Mouse (Mus musculus) liver, embryonic 13.5 days (tissue): ENCODE measurements around the gene Gm5065. TPM values are rescaled to one million over a fixed set of nuclear protein-coding genes. Genes with fewer than 3 reads are reported as not detected.

Experiments used
- ATAC-seq: fragments of 200-750 bp; cut with Nextera tagmentation; 2 replicates; pipeline ENCODE4 v1.8.0; 2017; ENCODE audit warnings: low read depth, mild to moderate bottlenecking, moderate number of reproducible peaks, moderate library complexity
- DNase-seq: peaks from one replicate; pipeline ENCODE4 v3.0.0; 2022
- H3K27ac ChIP-seq: fragments of 300-500 bp; sonication (generic); 2 replicates; pipeline ENCODE4 v1.5.1; 2015; ENCODE audit warnings: moderate library complexity, mild to moderate bottlenecking, inconsistent platforms
- H3K27me3 ChIP-seq: fragments of 300-500 bp; sonication (generic); 2 replicates; pipeline ENCODE4 v1.6.1; 2015; ENCODE audit warnings: mild to moderate bottlenecking, inconsistent platforms
- H3K36me3 ChIP-seq: fragments of 300-500 bp; sonication (generic); 2 replicates; pipeline ENCODE4 v1.6.1; 2015; ENCODE audit warnings: mild to moderate bottlenecking, inconsistent platforms
- H3K4me1 ChIP-seq: fragments of 300-500 bp; sonication (generic); replicated peaks from 2 replicates; pipeline ENCODE4 v1.6.1; 2015; ENCODE audit warnings: inconsistent platforms
- H3K4me2 ChIP-seq: fragments of 300-500 bp; sonication (generic); 2 replicates; pipeline ENCODE4 v1.6.1; 2015; ENCODE audit warnings: inconsistent platforms, mild to moderate bottlenecking, moderate library complexity
- H3K4me3 ChIP-seq: fragments of 300-500 bp; sonication (generic); replicated peaks from 2 replicates; pipeline ENCODE4 v1.5.1; 2015; ENCODE audit warnings: mild to moderate bottlenecking, inconsistent platforms
- H3K9ac ChIP-seq: fragments of 300-500 bp; sonication (generic); 2 replicates; pipeline ENCODE4 v1.6.1; 2015; ENCODE audit warnings: mild to moderate bottlenecking, inconsistent platforms
- H3K9me3 ChIP-seq: fragments of 300-500 bp; sonication (generic); replicated peaks from 2 replicates; pipeline ENCODE4 v1.6.1; 2016; ENCODE audit warnings: inconsistent platforms
- WGBS: fragments of 180-500 bp; shearing (Covaris S2); methylation state at CpG from one replicate; pipeline ENCODE4 v1.1.7; 2015; ENCODE audit not compliant: insufficient replicate concordance; 5-methylcytosine and 5-hydroxymethylcytosine counted together
- polyA plus RNA-seq: library from polyadenylated mRNA; unstranded; fragments of >200 nt; fragmentation: Nextera tagmentation; extraction: Ambion mirVana; gene quantifications from 2 replicates; pipeline ENCODE4 v1.2.1, GENCODE M21; 2015

Gene Gm5065
- not detected in 2 replicates for polyA plus RNA-seq

- H3K36me3 ChIP-seq, result no peaks in the 10 kb centered on the region
- DNase-seq (no peak), ATAC-seq (no peak)
- no peak within 1 kb of the TSS for H3K9ac ChIP-seq
- H3K27me3 ChIP-seq, result no peaks in the 10 kb centered on the region
- 40% methylated on average over 1 of the region's 1 CpGs for WGBS
- no peak within 1 kb of the TSS for H3K4me3 ChIP-seq
- H3K4me2 ChIP-seq, result no peak within 1 kb of the TSS
- H3K9me3 ChIP-seq, result 0 out of 2 replicates have a peak, but pooled peaks cover 10% of the 10 kb centered on the region
- H3K4me1 ChIP-seq, result no peaks in the 10 kb centered on the region
- no peak within 1 kb of the TSS for H3K27ac ChIP-seq
These were observed at the start of gene Gm5065 for GRCm38 (mm10) chr7:5350237-5350636. Gm5065 (plus strand) TSS chr7:5350537.

- Histone ChIP-seq H3K4me2 (no peak overlapping the region), H3K27ac (no peak overlapping the region), H3K9me3 (no peaks in the 10 kb centered on the region), H3K4me3 (no peak overlapping the region), H3K9ac (no peak overlapping the region), H3K27me3 (no peaks in the 10 kb centered on the region), H3K36me3 (no peaks in the 10 kb centered on the region), H3K4me1 (no peaks in the 10 kb centered on the region)
- no peak for ATAC-seq
- 51% methylated on average over 1 of the region's 1 CpGs for WGBS
- no peak for DNase-seq
These were observed 22.8 kb upstream of the Gm5065 start for GRCm38 (mm10) chr7:5327511-5327910.

GRCm38 (mm10) chr7:5350935-5351334 is 598 bp downstream of the Gm5065 start, which contains the start of gene Nlrp2:
Nlrp2 (minus strand) TSS chr7:5351035.
- 0 out of 2 replicates have a peak, but pooled peaks cover 10% of the 10 kb centered on the region for H3K9me3 ChIP-seq
- 57% methylated on average over 4 of the region's 4 CpGs for WGBS
- no peak within 1 kb of the TSS for H3K27ac ChIP-seq
- H3K4me2 ChIP-seq, result no peak within 1 kb of the TSS
- H3K9ac ChIP-seq, result no peak within 1 kb of the TSS
- ATAC-seq (no peak), DNase-seq (no peak)
- no peaks in the 10 kb centered on the region for H3K36me3 ChIP-seq
- no peaks in the 10 kb centered on the region for H3K27me3 ChIP-seq
- no peak within 1 kb of the TSS for H3K4me3 ChIP-seq
- H3K4me1 ChIP-seq, result no peaks in the 10 kb centered on the region

- WGBS, result 80% methylated on average over 5 of the region's 5 CpGs
- Histone ChIP-seq H3K27ac (no peak overlapping the region), H3K4me1 (no peaks in the 10 kb centered on the region), H3K27me3 (no peaks in the 10 kb centered on the region), H3K4me2 (no peak overlapping the region), H3K4me3 (no peak overlapping the region), H3K36me3 (no peaks in the 10 kb centered on the region), H3K9ac (no peak overlapping the region), H3K9me3 (peaks cover 11% of the 10 kb centered on the region; the same call in 1 of the 2 replicates)
- no peak for ATAC-seq
- DNase-seq, result no peak
These were observed 13.3 kb downstream of the Gm5065 start for GRCm38 (mm10) chr7:5363599-5363998.

- WGBS, result 51% methylated on average over 2 of the region's 2 CpGs
- no peaks in the 10 kb centered on the region for H3K27me3 ChIP-seq
- 0 out of 2 replicates have a peak, but pooled peaks cover 6% of the 10 kb centered on the region for H3K9me3 ChIP-seq
- no peaks in the 10 kb centered on the region for H3K4me1 ChIP-seq
- no peak overlapping the region for H3K9ac ChIP-seq
- no peak overlapping the region for H3K27ac ChIP-seq
- DNase-seq, result no peak
- H3K36me3 ChIP-seq, result no peaks in the 10 kb centered on the region
- ATAC-seq, result no peak
- no peak overlapping the region for H3K4me2 ChIP-seq
- H3K4me3 ChIP-seq, result no peak overlapping the region
These were observed 16.4 kb downstream of the Gm5065 start for GRCm38 (mm10) chr7:5366724-5367123.

GRCm38 (mm10) chr7:5406201-5406600 is 55.9 kb downstream of the Gm5065 start:
- WGBS, result 14% methylated on average over 2 of the region's 2 CpGs
- Histone ChIP-seq H3K9me3 (no peaks in the 10 kb centered on the region), H3K9ac (no peak overlapping the region), H3K4me3 (no peak overlapping the region), H3K36me3 (no peaks in the 10 kb centered on the region), H3K27me3 (no peaks in the 10 kb centered on the region), H3K4me2 (no peak overlapping the region), H3K27ac (no peak overlapping the region), H3K4me1 (no peaks in the 10 kb centered on the region)
- no peak for DNase-seq
- no peak for ATAC-seq

Other genes starting within 250 kb of the Gm5065 start
- not detected in 2 replicates for gene Rfpl4, start 233.6 kb upstream of the Gm5065 start, polyA plus RNA-seq
- 0.19 and 0.24 TPM in 2 replicates for gene Rasl2-9, start 224.6 kb upstream of the Gm5065 start, polyA plus RNA-seq
- gene Vmn1r55, start 200.9 kb upstream of the Gm5065 start, polyA plus RNA-seq, result not detected in 2 replicates
- not detected in 2 replicates for gene Vmn1r56, start 153.8 kb upstream of the Gm5065 start, polyA plus RNA-seq
- gene Vmn1r57, start 132.0 kb upstream of the Gm5065 start, polyA plus RNA-seq, result not detected in 2 replicates
- gene Nlrp2, start 498 bp downstream of the Gm5065 start, polyA plus RNA-seq, result not detected in 2 replicates
- gene Vmn1r58, start 62.9 kb downstream of the Gm5065 start, polyA plus RNA-seq, result not detected in 2 replicates
- not detected in 2 replicates for gene Vmn1r59, start 106.2 kb downstream of the Gm5065 start, polyA plus RNA-seq
- gene Vmn2r28, start 143.4 kb downstream of the Gm5065 start, polyA plus RNA-seq, result not detected in 2 replicates
- not detected in 2 replicates for gene Vmn1r60, start 196.8 kb downstream of the Gm5065 start, polyA plus RNA-seq